Mouse (Mus musculus): ENCODE data around the gene Atp6v1c2.
A peak's percentile ranks its signal among the peaks of the same experiment; 100 is the strongest.

DNA sequence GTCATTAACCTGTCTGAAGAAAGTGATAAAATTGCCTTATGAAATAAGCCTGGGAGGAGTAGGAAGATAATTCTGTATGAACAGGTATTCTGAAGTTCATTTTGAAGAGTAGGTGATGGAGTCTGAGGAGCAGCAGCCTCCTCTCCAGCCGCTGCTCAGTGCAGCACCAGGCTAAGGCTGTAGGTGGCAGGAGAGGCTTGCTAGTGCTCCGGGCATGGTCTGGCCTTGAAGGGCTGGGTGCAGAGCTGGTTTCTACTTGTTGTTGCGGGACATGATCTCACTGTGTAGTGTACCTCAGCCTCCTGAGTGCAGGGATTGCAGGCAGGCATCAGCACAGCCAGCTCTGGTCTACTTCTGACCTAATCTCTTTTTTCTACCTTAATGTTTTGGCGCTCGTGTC, 37.8 kb upstream of the Atp6v1c2 start:
- TF ChIP-seq POLR2A (IDR thresholded peaks at IDR 0.05; ENCODE audit: low read depth, low read length) (no peak), CTCF (IDR thresholded peaks at IDR 0.05; ENCODE audit: extremely low read depth, insufficient read length, insufficient replicate concordance, low read depth, low read length) (peak; percentile 75)

Measured in small intestine, adult 2 months (tissue).